Mouse (Mus musculus) spleen, embryonic (tissue): ENCODE results near the gene 2610021A01Rik.
"Not testable (repeated sequence)": the region's sequence is repeated elsewhere in the genome, so short reads cannot be mapped to it uniquely, and the experiment has no call there.

ENCODE experiments used
- CTCF ChIA-PET: fragments of 350-600 bp; sonication (Branson Sonifier 250); formaldehyde crosslinking; loops from one replicate; lab custom pipeline; 2022; lab: Charles Lee

The 2610021A01Rik gene

DNA sequence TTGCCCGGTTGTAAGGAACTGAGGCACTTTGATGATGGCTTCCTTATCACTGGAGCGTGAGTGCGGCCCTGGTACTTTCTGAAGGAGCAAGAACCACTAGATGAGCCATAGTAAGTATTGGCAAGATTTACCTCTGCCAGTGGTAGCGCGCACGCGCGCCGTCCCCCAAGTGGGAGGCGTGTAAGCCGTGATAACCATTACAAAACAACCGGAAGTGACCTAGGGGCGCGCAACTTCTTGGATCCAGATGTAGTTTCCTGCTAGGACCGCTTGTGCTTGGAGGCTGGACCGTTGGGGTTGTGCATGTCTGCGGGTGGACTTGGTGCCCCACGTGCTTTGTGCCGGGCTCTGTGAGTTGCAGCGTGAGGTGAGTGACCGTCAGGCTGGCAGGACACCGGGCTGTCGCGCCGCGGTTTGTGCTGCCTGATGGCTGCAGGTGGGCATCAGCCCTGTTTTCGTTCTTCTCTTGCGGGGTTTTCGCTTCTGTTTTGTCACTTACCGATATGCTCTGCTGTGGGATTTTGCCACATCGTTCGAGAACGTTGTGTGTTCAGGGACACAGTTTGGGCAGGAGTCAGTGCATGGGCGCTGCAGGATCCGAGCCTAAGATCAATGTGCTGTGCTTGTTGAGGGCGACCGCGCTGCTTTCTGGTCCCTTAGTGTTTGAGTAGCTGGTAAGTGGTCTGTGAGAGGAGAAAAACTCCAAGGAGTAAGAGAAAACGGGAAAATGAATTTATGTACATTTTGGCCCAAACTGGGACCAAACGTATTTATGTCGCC lies at the start of gene 2610021A01Rik:
Gene 2610021A01Rik, plus strand, starts transcription at position 197 of the 780 bp plus-strand sequence.
- CTCF ChIA-PET = no interaction called here

DNA sequence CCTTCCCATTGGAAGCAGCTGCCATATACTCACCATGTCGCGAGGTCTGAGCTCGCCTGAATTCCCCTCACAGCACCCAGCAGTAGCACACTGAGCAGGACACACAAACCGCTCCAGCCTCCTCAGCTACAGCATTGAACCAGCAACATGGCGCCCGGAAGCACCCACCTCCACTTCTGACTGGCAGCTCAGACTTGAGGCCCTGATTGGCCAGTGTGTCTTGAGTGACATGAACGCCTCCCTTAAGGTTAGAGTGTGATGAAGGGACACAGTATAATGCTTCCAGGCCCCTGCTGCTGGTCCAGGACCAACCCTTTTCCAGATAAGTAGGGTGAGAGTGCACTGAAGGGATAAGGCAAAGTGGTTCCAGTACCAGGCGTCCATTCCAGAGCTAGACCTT lies 38.3 kb upstream of the 2610021A01Rik start:
- CTCF ChIA-PET = no interaction called here

DNA sequence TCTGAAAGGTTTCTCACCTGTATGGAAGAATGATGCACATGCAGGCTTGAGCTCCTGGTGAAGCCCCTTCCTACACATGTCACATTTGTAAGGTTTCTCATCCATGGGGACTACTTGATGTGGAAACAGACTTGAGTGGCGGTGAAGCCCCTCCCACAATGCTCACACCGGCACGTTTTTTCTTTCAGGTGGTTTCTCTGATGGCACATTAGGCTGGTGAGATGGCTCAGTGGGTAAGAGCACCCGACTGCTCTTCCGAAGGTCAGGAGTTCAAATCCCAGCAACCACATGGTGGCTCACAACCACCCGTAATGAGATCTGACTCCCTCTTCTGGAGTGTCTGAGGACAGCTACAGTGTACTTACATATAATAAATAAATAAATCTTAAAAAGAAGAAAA lies 25.5 kb upstream of the 2610021A01Rik start, which contains the start of gene Gm6871:
Gene Gm6871, minus strand, starts transcription at position 101 of the 400 bp plus-strand sequence.
- CTCF ChIA-PET = not testable (repeated sequence)

DNA sequence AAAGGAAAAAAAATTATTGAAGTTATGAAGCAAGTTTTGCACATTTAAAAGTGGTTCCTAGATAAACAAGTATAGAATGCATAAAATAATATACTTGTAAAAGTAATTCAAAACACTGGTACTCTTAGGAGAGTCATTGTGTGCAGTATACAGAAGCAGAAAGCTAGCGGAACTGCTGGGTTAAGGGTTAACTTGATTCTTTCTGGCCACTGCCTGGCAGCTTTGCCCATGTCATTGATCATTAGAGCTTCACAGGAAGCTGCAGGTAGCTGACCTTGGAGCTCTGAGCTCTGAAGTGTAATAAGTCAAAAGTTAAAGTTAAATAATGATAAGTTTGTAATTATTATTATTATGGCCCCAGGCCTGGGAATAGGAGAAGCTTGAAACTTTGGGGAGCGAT lies 21.1 kb upstream of the 2610021A01Rik start:
- CTCF ChIA-PET = no interaction called here

DNA sequence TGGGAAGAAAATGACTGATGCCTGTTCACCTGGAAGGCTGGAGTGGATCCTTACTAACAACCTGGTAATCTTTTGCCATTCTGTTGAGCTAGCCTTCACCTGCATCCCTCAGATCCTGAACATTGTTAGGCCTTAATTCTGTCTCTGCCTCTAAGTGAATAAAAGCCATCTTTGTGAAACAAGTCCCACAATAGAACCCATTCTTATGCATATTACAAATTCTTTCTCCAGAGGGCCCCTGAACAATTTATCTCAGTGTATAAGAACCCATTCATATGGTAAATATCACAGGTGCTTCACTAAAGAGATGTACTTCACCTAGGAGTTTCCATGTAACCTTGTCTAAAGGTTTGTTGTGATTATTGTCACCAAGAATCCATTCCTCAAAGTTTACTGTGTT lies 17.0 kb upstream of the 2610021A01Rik start:
- CTCF ChIA-PET = no interaction called here

DNA sequence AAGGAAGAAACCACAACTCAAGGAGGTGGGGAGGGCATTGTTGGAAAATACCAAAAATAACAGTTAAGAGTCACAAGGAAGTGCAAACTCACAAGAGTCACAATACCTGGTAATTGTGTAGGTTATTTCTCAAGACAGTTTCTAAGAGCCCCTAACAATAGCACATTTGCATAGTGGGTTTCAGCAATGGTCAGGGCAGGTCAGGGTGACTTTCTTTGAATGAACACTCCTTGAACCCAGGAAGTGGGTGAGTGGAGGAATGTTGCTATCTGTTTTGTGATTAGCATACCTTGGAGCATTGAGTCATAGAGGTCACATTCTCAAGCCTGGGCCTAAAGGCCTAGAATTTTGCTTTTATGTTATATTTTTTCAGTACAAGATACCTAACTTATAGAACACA lies 11.2 kb upstream of the 2610021A01Rik start:
- CTCF ChIA-PET = not testable (repeated sequence)

DNA sequence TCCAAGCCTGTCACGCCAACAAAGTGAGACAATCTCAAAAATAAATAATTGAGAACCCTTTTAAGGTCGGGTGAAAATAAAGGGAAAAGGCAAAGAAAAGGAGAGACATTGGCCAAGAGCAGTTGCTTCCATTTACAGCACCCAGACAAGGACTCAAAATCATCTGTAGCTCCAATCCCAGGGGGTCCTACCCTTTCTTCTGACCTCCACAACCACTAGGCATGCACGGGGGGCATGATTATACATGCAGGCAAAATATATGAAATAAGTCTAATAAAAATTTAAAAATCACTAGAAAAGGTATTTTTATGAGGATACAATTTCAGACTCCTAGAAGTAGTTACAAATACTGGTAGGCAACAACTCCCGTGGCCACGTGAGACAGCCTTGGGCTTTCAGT lies 415 bp upstream of the 2610021A01Rik start:
- CTCF ChIA-PET = no interaction called here

DNA sequence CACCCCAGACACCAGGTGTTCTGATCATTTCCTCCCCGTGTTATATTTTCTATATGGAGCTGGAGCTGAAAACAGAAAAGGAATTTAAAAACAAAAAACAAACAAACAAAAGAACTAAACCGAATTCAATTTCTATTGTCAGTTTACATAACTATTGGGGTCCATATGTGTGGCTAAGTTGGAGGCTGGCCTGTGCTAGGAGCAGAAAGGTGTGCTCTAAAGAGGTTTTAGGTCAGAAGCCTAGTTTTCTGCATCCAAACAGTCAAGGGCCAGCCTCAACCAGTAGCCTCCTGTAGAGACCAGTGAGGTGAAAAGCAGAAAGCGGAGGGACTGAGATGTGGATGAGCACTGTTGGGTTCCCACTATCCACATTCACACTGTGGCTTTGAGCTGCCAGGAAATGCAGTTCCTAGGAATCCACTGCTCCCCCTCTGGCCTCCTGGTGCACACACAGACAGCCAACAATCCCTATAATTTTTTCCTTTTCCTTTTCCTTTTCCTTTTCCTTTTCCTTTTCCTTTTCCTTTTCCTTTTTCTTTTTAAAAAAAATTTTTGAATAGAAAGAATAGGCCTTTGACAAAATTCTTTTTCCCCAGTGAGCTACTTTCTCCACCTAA lies 1.0 kb downstream of the 2610021A01Rik start:
- CTCF ChIA-PET = interaction anchor here (0.7 kb wide), 1 partner anchor 98 kb away, joined by 4 read pairs; no protein-coding TSS in a partner anchor

DNA sequence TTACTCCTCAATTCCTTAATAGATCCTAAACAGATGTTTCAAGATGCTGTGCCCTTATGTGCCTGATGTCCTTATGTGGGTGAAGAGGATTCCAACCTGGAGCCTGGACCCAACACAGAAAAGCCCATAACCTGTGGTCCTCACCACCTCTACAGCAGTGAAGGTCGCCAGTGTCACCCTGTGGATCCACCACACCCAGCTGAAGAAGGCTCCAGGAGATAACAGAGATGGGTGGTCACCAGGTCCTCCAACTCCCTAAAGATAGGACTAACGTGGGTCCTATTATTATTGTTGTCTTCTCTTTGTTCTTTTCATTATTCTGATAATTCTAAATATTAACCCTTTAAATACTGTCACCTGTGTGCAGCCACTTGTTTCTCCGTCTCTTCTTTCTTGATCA lies 12.6 kb downstream of the 2610021A01Rik start:
- CTCF ChIA-PET = no interaction called here

DNA sequence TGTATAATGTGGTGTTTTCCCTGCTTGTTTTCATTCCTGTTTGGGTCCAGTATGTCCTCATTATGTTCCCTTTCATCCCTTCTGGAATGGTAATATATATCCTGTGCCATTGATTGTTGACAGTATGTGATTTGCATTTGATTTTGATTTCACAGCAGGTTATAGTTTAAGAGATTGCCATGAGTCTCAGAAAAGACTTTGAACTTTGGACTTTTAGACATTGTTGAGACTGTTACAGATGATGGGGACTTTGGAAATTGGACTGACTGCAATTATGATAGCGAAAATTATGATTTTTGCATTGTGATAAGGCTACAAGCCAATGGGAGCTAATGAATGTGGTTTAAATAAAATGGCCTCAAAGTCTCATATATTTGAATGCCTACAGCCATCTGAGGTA lies 17.2 kb downstream of the 2610021A01Rik start:
- CTCF ChIA-PET = not testable (repeated sequence)

DNA sequence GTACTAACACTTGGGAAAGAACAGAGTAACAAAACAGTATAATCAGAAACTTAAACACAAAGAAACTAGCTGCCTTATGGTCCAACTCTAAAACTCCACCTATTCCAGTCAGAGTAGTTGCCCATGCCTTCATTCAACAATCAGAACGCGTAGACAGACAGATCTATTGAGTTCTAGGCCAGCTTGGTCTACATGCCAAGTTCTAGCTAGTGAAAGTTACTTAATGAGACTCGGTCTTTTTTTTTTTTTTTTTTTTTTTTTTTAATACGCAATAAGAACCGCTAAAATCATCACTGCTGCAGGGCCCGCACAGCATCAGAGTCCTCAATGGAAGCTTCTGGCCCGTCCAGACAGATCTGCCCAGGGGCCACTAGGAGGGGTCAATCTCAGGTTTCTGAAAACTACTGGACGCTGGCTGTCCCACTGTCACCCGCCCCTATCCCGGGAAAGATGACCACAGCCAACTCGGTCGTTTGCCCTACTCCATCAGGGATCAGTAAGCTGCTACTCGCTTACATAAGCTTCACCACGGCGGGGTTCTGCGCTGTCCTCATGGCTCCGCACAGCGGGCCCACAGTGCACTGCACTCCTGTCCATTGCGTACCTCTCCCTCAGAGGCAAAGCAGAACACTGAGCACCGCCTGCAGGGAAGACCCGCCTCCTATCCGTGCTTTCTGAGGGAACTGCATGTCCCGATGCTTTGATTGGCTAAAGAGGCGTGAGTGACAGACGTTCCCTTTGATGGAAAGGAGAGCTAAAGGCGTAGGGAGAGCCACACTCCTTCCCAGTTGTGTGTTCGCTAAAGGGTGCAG lies 33.6 kb downstream of the 2610021A01Rik start, which contains the start of gene Zfp788:
Gene Zfp788, plus strand, starts transcription at position 795 of the 812 bp plus-strand sequence.
- CTCF ChIA-PET = interaction anchor here (0.6 to 0.9 kb wide), 3 partner anchors 17 to 951 kb away, joined by 4 to 15 read pairs (median 12); no protein-coding TSS in a partner anchor

DNA sequence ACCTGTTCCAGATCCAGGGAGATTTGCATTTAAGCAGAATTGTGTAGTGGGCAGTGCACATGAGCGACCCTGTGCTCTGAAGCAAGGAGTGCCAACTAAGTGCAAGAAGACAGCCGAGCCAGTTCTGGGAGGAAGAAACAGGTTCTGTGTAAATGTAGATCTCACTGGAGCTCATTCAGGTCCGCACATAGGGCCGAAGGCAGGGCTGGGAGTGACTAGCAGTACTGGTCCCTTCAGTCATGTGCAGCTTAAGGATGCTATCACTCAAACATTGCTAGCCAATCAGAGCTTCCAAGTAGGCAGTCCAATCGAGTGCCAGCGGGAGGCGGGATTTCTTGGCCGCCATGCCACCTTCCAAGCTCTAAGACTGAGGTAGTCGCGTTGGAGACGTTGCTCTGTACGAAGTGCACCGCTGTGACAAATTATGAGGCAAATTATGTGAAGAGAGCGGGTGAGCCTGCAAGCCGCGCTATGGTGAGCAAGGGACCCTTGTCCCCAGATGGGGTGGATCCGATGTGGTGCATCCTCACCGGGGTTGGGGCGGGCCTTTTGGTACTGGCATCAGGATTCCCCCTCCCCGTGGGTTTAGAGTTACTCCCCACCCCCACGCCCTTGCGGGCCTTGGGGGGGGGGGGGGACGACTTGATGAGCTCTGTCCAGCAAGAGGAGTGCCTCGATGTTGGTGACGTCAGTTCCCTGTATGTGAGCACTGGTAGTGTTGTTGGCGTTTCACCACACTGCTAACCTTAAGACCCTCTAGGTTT lies 34.4 kb downstream of the 2610021A01Rik start:
- CTCF ChIA-PET = no interaction called here

DNA sequence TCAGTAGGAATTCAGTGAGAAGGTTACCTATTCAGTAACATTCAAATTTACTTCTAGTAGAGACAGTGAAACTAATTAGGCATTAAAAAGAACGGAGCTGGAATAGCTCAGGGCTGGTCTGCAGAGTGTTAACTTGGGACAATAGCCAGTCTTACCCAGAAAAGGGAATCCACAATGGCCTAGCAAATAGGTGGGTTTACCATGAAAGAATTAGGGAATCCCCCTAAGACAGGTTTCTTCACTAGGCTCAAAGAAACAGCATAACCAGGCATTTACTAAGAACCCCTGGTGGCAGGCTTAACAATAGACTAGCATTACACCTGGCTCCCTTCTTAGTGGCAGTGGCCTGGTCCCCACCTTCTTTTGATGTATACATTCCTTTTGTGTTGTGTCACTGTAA lies 75.3 kb downstream of the 2610021A01Rik start:
- CTCF ChIA-PET = not testable (repeated sequence)
